Mouse (Mus musculus) frontal cortex, postnatal 10 days (tissue): ENCODE results near the gene Pgs1.

Experiments used
- DNase-seq, 2 experiments: peaks; one replicate each; pipeline ENCODE4 v3.0.0; 2022; ENCODE audit warnings: low spot score in 2 of 2, mixed read lengths in 1 of 2

The Pgs1 gene

DNA sequence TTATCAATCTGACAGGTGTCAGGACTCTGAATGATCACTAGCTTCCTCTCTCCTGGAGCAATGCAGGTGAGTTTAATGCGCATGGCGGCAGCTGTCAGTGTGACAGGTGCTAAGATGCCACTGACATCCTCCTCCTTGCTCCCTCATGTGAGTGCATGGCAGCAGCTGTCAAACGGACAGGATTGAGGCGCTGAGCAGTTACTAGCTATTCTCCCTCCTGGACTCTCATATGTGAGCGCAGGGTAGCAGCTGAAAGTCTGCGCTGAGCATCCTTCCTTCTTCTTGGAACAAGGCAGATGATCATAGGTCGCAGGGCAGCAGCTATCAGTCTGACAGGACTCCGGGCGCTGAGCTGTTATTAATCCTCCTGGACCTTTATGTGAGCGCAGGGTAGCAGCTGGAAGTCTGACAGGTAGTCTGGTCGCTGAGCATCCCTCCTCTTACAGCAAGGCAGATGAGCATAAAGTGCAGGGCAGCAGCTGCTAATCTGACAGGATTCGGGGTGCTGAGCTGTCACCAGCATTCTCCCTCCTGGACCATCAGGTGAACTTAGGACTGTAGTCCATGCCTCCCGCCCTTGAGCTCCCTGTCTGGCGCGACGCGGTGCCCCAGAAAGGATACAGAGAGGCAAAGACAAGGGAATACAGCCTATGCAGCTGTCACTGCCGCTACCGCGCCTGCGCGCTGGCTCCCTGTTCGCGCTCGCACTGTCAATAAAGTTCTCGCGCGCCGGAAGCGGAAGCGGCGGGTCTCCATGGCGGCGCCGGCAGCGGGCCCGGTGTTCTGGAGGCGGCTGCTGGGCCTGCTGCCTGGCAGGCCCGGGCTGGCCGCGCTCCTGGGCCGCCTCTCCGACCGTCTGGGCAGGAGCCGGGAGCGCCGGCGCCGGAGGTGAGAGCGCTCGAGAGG is at the start of gene Pgs1:
Pgs1 (plus strand) TSS at position 167 of the 906 bp plus-strand sequence.
- peak; percentile 83 to 91 for DNase-seq

DNA sequence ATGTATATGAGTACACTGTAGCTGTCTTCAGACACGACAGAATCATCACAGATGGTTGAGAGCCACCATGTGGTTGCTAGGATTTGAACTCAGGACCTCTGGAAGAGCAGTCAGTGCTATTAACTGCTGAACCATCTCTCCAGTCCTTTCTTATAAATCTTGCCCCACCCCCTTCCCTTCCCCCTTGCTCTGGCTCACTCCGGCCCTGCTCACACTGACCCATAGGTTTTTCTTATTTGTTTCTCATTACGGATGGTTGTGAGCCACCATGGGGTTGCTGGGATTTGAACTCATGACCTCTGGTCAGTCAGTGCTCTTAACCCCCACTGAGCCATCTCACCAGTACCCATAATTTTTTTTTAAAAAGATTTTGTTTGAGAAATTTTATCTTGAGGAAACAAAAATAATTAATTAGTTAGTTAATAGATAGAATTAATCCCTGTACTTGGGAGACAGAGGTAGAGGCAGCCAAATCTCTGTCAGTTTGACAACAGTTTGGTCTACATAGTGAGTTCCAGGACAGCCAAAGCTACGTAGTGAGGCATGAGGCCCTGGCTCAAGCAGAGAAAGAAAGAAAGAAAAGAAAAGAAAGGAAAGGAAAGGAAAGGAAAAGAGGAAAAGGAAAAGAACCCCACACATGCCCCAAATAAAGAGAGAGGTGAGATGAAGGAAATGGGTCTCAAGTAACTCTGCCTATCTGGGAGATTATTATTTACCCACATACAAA is 46.9 kb upstream of the Pgs1 start:
- DNase-seq = no peak

DNA sequence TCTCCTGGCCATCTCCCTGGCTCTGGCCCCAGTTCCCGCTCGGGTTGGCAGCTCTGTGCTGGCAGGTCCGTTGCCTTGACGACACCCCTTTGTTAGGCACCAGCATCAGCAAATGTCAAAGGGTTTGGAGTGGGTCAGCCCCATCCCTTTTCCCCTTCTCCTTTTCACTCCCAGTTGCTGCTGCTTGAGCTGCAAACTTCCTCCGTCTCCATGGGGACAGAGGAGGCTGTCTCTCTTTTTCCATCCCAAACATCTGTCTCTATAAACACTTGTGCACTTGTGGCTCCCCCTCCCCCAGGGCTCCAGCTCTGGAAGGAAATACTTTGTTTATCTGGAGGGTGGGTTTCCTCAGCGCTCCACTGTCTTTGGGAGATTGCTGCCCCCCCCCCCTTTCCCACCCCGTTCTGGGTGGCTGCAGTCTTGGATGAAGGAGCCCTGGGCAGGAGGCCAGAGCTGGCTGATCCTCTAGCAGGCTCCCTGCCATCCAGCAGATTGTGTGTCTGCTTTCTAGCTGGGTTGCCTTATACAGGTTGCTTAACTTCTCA is 46.3 kb upstream of the Pgs1 start:
- DNase-seq = peak; percentile 72 to 76

DNA sequence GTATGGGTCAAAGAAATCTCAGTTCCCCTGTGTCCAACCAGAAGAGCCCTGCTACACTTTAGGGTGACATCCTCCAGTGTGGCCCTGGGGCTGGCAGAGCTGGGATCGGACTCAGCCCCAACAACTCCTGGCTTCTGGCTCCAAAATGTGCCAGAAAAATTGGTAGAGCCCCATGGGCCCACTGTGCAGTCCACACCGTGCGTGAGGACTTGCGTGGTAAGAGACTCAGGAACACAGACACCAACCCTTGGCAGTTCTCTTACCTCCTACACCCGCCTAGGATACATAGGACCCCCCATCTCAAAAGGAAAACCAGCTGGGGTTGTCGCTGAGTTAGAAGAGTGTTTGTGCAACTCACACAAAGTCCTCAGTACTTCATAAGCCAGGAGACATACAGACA is 45.2 kb upstream of the Pgs1 start:
- no peak for DNase-seq

DNA sequence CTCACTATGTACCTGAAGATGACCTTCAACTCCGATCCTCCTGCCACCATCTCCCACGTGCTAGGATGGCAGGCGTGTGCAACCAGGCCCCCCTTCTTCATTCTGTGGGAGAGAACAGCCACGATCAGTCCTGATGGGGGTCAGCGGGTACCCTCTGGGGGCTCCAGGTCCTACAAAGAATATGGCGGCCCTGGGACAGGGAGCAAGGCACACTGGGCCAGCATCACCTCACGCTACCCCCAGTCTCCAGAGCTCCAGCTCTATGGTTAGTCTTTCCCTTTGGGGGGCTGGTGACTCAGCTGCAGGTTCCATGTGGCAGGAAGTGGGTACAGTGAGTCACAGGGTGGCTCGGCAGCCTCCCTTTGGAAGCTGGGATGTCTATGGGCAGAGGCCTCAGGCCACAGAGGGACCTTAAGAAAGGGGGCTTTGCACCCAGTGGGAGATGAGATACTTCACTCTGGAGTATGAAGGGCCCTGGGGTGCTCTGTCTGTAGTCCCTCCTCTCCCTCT is 44.7 kb upstream of the Pgs1 start:
- no peak for DNase-seq

DNA sequence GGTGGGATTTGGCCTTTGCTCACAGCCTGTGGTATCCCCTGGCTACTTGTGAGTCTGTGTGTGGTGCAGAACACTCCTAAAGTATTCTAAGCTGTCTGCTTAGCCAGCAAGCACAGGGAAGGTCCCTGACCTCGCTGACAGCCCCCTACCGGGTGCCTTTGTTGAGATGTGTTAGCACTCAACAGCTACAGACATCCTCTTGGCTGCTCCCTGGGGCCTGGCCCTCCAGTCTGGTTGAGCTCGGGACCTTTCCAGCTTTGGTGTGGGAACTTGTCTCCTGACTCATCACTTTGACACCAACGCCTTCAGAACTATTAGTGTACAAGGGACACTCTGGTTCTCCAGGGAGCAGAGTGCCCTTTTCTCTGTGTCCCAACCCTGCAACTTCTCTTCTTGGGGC is 44.2 kb upstream of the Pgs1 start:
- DNase-seq = no peak

DNA sequence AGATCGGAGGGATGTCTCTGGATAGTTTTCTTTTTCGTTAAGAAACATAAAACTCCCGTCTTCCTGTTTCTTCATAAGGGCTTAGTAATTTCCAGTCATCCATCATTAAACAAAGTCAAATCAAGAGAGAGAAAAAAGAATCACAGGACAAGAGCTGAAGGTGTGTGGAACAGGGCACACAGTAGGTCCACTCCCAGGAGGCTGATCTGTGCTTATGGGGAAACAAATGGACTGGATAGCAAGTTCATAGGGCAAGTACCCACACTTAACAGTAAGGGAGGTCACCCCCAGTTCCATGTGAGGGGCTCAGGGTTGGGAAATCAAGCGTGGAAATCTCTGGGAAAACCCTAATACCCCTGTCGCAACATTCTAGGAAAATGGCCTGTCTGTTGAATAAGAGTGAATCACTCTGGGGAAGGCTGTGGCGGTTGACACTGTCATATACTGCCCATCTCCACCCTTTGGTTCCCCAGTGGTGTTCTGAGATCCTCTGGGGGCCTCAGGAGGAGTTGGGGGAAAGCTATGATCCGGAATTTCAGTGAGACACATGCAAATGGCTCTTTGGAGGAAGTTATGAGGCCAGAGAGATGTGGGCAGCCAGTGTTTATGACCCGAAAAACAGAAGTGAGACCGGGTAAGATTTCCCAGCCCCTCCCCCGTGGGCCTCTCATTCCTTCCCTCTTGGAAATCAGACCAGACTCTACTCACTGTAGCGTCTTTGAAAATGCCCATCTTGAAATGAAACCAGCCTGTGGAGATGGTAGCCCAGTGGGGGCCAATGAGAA is 39.7 kb upstream of the Pgs1 start:
- DNase-seq = no peak

DNA sequence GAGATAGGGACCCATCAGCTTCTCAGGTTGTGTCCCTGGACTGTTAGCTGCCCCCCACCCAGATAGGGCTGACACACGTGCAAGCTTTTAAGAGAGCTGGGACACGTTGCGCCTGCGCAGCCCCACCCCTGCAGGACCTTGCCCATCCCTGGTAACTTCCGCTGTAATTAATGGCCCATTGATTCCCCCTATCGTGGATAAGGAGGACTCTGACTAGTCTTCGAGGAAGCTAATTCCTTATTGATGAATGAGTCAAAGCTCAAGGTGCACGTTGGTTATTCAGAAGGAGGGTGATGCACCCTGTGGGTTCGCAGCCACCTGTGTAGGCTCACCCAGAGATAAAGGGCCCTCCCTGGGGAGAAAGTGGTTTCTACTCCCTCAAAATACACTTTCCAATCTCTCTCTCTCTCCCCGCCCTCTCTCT is 39.1 kb upstream of the Pgs1 start:
- DNase-seq = no peak

DNA sequence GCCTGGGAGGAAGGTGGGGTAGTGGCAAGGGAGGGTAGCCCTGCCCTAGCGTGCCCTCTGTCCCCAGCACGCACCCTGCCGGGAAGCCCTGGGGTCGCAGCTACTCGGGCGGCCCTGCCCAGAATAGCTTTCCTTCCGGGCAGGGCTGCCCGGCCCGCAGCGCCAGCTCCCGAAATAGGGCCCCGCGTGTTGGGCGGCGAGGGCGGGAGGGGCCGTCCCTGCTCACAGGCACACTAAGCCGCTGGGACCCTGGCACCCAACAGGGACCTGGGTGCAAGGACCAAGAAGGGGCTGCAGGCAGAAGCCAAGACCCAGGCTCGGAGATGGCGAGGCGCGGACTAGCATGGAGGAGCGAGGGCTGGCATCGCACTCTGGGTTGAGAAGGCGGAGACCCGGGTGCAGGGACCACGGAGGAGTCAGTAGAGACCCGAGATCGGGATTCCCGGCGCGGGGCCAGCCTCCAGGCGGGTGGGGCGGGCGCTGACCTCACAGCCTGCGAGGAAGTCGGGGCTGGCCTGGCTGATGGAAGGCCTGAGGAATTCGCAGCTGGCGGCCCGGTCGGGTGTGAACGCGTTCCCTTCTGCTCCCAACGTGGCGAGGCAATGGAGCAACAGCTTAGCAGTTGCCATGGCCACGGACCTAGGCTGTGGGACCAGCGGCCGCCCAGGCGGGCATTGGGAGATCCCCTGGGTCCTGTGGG is 36.5 kb upstream of the Pgs1 start:
- DNase-seq = no peak

DNA sequence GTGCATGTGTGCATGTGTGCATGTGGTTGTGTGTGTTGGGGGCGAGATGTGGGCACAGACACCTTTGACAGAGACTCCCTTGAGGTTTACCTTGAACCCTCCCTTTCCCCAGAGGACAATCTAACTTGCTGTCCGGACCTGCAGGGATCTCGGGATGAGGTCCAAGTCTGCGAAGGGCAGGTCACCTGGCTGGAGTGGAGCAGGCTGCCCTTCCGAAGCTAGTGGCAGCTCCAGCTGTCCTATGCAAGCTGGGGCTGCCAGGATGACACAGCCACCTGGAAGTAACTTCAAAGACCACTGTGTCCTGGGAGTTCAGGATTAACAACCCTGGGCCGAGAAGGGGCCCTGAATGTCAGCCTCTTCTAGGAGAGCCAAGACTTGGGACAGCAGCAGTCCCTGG is 34.7 kb upstream of the Pgs1 start:
- DNase-seq = no peak

DNA sequence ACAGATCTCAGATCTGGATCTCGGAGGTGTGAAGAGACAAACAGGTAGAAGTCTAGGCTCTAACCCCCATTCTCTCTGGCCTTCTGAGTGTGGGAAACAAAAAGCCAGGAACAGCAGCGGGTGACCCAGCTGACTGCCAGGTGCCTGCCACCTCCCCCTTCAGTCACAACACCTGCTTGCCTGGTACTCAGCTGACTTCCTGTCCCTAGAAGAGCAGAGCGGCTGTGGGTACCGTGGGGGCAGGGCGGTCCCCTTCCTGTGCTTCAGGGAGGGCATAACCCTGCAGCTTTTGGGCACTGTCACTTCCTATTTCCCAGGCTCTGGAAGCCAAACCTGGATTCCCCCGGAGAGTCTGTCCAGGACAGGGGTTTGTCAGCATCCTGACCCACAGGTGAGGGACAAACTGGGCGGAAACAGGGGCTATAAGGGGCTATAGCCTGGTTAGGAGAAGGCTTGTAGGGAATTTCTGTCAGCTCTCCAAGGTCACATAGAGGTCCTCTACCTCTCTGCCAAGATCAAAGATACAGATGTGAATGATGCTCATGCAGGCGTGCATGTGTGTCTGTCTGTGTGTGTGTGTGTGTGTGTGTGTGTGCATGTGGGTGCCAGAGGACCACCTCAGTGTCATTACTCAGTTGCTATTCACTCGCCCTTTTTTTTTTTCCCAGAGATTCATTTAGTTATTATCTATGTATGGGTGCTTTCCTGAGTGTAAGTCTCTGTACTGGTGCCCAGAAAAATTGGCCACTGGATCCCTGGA is 33.7 kb upstream of the Pgs1 start:
- no peak for DNase-seq

DNA sequence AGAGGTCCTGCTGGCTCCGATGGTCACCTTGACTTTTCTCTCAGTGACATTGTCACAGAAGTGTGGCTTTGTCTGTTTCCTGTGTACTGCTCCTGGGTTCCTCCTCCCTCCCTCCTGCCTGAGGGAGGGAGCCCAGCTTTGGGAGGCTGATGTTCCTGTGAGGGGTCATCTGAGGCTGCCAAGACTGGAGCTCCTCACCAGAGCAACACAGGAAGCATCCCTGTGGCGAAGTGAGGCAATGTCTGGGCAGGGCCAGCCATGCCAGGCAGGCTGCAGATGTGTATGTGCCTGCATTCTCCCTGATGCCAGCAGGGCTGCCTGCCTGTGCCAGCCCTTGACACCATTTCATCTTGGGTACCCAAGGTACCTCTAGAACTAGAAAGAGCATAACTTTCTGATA is 32.0 kb upstream of the Pgs1 start:
- DNase-seq = no peak

DNA sequence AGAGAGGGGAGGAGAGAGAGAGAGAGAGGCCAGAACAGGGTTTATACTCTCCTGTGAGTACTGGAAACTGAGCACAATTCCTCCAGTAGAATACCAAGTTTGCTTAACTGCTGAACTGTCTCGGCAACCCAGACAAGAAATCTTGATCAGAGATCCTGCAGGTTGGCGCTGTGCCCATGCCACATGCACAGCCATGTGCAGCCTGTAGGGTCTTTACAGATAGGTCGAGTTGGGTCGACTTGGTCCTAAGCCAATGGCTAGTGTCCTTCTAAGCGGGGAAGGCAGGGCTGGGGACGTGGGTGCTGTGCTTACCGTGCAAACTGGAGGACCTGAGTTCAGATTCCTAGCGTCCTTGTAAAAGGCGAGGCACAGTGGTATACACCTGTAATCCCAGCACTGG is 31.3 kb upstream of the Pgs1 start:
- DNase-seq = no peak

DNA sequence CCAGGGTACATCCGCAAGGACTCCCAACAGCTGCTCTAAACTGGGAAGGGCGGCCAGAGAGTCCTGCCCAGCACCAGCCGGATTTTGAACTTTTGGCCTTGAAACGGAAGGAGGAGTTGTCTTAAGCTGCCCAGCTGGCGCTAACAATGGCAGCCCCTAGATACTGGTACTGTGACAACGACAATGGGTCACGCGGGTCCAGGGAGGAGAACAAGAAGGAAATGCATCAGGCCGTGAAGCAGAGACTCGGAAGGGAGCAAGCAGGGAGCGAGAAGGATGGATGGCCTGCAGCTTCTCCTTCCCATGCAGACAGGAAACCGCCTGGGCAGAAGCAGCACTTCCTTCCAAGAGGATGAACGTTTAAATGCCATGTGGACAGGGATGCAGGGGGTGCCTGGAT is 30.5 kb upstream of the Pgs1 start:
- DNase-seq = no peak

DNA sequence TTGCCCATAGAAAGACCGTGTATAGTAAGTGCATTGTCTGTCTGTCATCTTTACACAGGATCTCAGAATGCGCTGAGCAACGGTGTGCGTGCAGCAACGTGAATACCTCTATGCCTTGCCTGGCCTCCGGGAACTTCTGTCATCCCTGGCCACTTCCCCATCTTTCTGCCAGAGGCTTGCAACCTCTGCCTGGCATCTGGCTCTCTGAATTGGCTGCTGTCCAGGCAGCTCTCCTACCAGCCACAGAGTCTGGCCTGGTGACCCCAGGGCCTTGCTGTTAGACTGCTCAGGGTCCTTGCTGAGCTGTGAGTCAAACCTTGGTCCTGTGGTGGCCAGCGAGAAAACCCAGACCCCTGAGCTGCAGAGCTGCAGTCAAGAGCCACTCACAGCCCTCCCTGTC is 27.9 kb upstream of the Pgs1 start:
- DNase-seq = no peak

DNA sequence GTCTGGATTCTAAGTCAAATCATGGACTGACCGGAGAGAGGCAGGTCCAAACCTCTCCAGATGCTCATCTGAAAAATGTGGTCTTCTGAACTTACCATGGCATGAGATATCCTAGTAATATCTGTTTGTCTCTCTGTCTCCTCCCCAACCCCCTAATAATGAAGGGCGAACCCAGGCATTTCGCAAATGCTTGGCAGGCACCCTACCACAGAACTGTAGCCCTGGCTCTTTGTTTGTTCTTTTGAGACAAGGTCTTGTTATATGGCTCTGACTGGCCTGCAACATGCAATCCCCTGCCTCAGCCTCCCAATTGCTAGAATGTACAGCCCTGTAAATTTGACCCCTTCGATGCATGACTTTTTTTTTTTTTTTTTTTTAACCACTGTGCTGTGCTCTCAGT is 26.9 kb upstream of the Pgs1 start:
- no peak for DNase-seq

DNA sequence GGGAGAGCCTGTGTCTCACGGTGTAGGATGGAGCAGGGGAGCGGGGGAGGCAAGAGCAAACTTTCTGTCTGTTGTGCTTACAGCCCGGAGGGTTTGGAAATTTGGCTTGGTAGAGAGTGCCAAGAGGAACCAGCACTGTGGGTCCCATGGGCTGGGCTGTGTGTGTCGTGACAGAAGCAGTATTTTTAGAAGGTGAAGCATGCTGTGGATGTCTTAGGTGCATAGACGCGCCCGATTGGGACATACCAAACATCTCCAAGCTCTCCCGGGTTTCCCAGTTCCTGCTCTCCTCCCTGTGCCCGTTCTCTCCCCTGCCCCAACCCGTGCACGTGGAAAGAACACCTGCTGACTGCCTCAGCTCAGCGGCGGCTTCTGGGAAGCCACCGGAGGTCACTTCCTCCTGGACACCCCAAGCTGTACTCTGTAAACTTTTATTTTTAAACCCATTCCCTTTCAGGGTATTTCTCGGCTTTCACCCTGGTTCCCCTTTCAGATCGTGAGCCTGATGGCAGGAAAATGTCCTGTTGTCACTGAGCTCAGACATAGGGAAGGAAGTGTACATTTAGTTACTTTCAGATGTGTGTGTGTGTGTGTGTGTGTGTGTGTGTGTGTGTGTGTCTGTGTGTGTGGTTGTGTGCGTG is 26.2 kb upstream of the Pgs1 start:
- no peak for DNase-seq

DNA sequence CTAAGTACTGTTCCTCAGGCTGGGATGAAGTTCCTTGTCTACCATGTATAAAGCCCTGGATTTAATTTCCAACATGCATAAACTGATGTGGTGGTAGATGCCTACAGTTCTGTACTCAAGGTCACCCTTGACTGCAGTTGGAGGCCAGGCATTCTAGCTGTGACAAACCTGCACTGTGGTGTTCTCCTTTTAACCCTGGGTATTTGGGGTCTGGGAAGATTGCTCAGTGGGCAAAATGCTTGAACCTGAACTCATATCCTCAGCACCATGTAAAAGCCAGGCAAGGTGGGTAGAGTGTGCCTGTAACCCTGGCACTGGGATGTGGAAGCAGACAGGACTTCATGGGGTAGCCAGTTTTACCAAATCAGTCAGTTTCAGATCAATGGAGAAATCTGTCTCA is 25.5 kb upstream of the Pgs1 start:
- no peak for DNase-seq

DNA sequence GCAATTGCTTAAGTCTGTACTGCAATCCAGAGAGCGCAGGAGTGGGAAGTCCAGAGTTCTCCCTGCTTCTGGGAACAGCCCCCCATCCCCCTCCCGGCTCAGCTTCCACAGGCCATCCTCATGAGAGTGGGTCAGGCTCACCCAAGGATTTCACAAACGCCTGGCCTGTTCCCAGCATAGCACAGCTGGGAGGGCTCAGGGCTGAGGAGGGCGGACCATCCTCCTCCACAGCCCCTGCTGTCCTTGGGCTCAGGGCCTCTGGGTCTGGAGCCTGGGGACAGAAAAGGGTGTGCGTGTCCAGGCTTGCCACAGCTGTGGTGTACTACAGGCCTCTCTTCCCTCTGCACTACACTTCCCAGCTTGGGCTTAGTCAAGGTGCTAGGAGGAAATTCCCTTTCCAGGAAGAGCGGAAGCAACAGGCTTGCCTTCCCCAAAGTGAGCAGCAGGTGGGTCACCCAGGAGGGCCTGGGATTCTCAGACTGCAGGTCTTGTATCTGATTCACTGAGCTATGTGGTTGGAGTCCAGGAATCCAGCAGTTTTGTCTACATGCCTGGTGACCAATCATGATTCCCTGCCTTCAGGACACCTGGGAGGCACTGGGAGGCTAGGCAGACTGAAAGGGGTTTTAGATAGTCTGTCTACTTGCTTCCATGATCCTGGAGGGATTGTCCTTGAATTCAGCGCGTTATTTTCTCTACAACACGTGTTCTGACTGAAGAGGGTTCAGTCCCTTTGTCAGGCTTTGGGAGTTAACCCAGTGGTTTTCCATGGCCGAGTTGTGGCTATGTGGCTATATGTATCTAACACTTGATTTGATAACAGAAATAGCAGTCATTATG is 23.6 kb upstream of the Pgs1 start:
- DNase-seq = no peak
